Mouse (Mus musculus) ES-Bruce4 (cell line): Measurements from ENCODE around the gene Pgk1.

Experiments used
- CTCF ChIP-seq: IDR thresholded peaks from one replicate; pipeline ENCODE4 v1.8.1; 2011; ENCODE audit warnings: low read depth, low read length
- POLR2A ChIP-seq: IDR thresholded peaks from one replicate; pipeline ENCODE4 v1.8.1; 2011; ENCODE audit warnings: low read length; ENCODE audit not compliant: insufficient read depth

DNA sequence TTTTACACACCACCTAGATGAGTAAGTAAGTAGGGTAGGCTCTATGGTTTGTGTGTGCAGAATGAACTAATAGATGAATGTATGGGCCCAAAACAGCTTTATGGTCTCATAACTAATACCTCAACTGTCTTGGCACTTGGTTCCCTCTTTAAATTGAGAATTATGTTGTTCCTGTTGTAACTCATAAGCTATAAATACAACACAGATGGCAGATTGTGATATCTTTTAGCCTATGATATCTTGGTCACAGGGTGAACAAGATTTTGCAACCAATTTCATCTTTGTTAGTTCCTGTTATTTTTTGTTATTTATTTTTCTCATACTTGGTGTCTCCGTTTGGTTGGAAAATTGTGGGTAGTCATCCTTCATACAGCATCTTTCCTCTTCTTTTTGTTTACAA is 38.7 kb upstream of the Pgk1 start:
- TF ChIP-seq CTCF, result no peak
- no peak for TF ChIP-seq POLR2A
